Mouse (Mus musculus): ENCODE data around the gene Ccr10. TPM values are rescaled to one million over a fixed set of nuclear protein-coding genes. Genes with fewer than 3 reads are reported as not detected.

Gene Ccr10
- polyA plus RNA-seq, 1 experiment from 2014 or later: 0.24 TPM

GRCm38 (mm10) chr11:101184984-101185383 lies 9.7 kb upstream of the Ccr10 start:
- peaks cover 19% of the 10 kb centered on the region; the same call in 1 of the 2 replicates for H3K4me1 ChIP-seq (ENCODE audit: control insufficient read depth, insufficient read depth, low read length)
- 88% methylated on average over 12 of the region's 12 CpGs for WGBS
- H3K9me3 ChIP-seq (ENCODE audit: control insufficient read depth, low read length): no peaks in the 10 kb centered on the region
- H3K36me3 ChIP-seq (ENCODE audit: control insufficient read depth, insufficient read depth, low read length): peaks cover 6% of the 10 kb centered on the region; the same call in 1 of the 2 replicates
- H3K4me3 ChIP-seq (ENCODE audit: low read length): no peak overlapping the region
- H3K27me3 ChIP-seq (ENCODE audit: control insufficient read depth, insufficient read depth, low read length): no peaks in the 10 kb centered on the region; the same call in 1 of the 2 replicates
- no peak overlapping the region for H3K27ac ChIP-seq (ENCODE audit: low read depth, low read length)
- H3K9ac ChIP-seq (ENCODE audit: low read depth, low read length): no peak overlapping the region
- ATAC-seq (ENCODE audit: low FRiP score, low TSS enrichment): no peak
- H3K4me2 ChIP-seq (replicated peaks; ENCODE audit: low read depth, low read length): no peak overlapping the region

- H3K27ac ChIP-seq (ENCODE audit: low read depth, low read length): no peak overlapping the region
- WGBS: 77% methylated on average over 14 of the region's 14 CpGs
- peaks cover 8% of the 10 kb centered on the region for H3K27me3 ChIP-seq (ENCODE audit: control insufficient read depth, insufficient read depth, low read length)
- H3K9me3 ChIP-seq (ENCODE audit: control insufficient read depth, low read length): no peaks in the 10 kb centered on the region
- H3K36me3 ChIP-seq (ENCODE audit: control insufficient read depth, insufficient read depth, low read length): peaks cover 6% of the 10 kb centered on the region; the same call in 1 of the 2 replicates
- no peak overlapping the region for H3K9ac ChIP-seq (ENCODE audit: low read depth, low read length)
- H3K4me3 ChIP-seq (ENCODE audit: low read length): no peak overlapping the region
- no peak overlapping the region for H3K4me2 ChIP-seq (replicated peaks; ENCODE audit: low read depth, low read length)
- H3K4me1 ChIP-seq (ENCODE audit: control insufficient read depth, insufficient read depth, low read length): 0 out of 2 replicates have a peak, but pooled peaks cover under 1% of the 10 kb centered on the region
- ATAC-seq (ENCODE audit: low FRiP score, low TSS enrichment): no peak
These were observed 7.7 kb upstream of the Ccr10 start for GRCm38 (mm10) chr11:101182771-101183517.

- H3K27ac ChIP-seq (ENCODE audit: low read depth, low read length): no peak overlapping the region
- peaks cover 18% of the 10 kb centered on the region for H3K27me3 ChIP-seq (ENCODE audit: control insufficient read depth, insufficient read depth, low read length)
- no peak for ATAC-seq (ENCODE audit: low FRiP score, low TSS enrichment)
- no peak overlapping the region for H3K9ac ChIP-seq (ENCODE audit: low read depth, low read length)
- peaks cover 6% of the 10 kb centered on the region; the same call in 1 of the 2 replicates for H3K36me3 ChIP-seq (ENCODE audit: control insufficient read depth, insufficient read depth, low read length)
- no peak overlapping the region for H3K4me2 ChIP-seq (replicated peaks; ENCODE audit: low read depth, low read length)
- WGBS: 92% methylated on average over 11 of the region's 11 CpGs
- peaks cover 5% of the 10 kb centered on the region; the same call in 1 of the 2 replicates for H3K4me1 ChIP-seq (ENCODE audit: control insufficient read depth, insufficient read depth, low read length)
- no peak overlapping the region for H3K4me3 ChIP-seq (ENCODE audit: low read length)
- no peaks in the 10 kb centered on the region for H3K9me3 ChIP-seq (ENCODE audit: control insufficient read depth, low read length)
These were observed 6.7 kb upstream of the Ccr10 start for GRCm38 (mm10) chr11:101181961-101182360.

- ATAC-seq (ENCODE audit: low FRiP score, low TSS enrichment): no peak
- no peak overlapping the region for H3K4me2 ChIP-seq (replicated peaks; ENCODE audit: low read depth, low read length)
These were observed 5.8 kb upstream of the Ccr10 start for GRCm38 (mm10) chr11:101180846-101181740.

GRCm38 (mm10) chr11:101180261-101180660 lies 5.0 kb upstream of the Ccr10 start:
- Histone ChIP-seq H3K36me3 (ENCODE audit: control insufficient read depth, insufficient read depth, low read length) (no peaks in the 10 kb centered on the region; the same call in 1 of the 2 replicates), H3K27me3 (ENCODE audit: control insufficient read depth, insufficient read depth, low read length) (peaks cover 25% of the 10 kb centered on the region), H3K9me3 (ENCODE audit: control insufficient read depth, low read length) (no peaks in the 10 kb centered on the region), H3K4me2 (replicated peaks; ENCODE audit: low read depth, low read length) (no peak overlapping the region), H3K4me3 (ENCODE audit: low read length) (no peak overlapping the region), H3K27ac (ENCODE audit: low read depth, low read length) (no peak overlapping the region), H3K4me1 (ENCODE audit: control insufficient read depth, insufficient read depth, low read length) (peaks cover 16% of the 10 kb centered on the region), H3K9ac (ENCODE audit: low read depth, low read length) (no peak overlapping the region)
- ATAC-seq (ENCODE audit: low FRiP score, low TSS enrichment): no peak
- WGBS: 61% methylated on average over 17 of the region's 17 CpGs

More at GRCm38 (mm10) chr11:101180846-101181740, 5.8 kb upstream of the Ccr10 start:
- 45% methylated on average over 10 of the region's 10 CpGs for WGBS
- H3K4me1 ChIP-seq (ENCODE audit: control insufficient read depth, insufficient read depth, low read length): peaks cover 14% of the 10 kb centered on the region
- peaks cover 21% of the 10 kb centered on the region for H3K27me3 ChIP-seq (ENCODE audit: control insufficient read depth, insufficient read depth, low read length)
- H3K4me3 ChIP-seq (ENCODE audit: low read length): no peak overlapping the region
- H3K9ac ChIP-seq (ENCODE audit: low read depth, low read length): no peak overlapping the region
- no peaks in the 10 kb centered on the region for H3K9me3 ChIP-seq (ENCODE audit: control insufficient read depth, low read length)
- H3K27ac ChIP-seq (ENCODE audit: low read depth, low read length): no peak overlapping the region
- H3K36me3 ChIP-seq (ENCODE audit: control insufficient read depth, insufficient read depth, low read length): no peaks in the 10 kb centered on the region; the same call in 1 of the 2 replicates

GRCm38 (mm10) chr11:101179306-101179705 lies 4.1 kb upstream of the Ccr10 start:
- 82% methylated on average over 15 of the region's 15 CpGs for WGBS
- peaks cover 22% of the 10 kb centered on the region for H3K4me1 ChIP-seq (ENCODE audit: control insufficient read depth, insufficient read depth, low read length)
- peaks cover 31% of the 10 kb centered on the region for H3K27me3 ChIP-seq (ENCODE audit: control insufficient read depth, insufficient read depth, low read length)
- no peak overlapping the region for H3K4me3 ChIP-seq (ENCODE audit: low read length)
- H3K9ac ChIP-seq (ENCODE audit: low read depth, low read length): no peak overlapping the region
- no peak for ATAC-seq (ENCODE audit: low FRiP score, low TSS enrichment)
- no peaks in the 10 kb centered on the region; the same call in 1 of the 2 replicates for H3K36me3 ChIP-seq (ENCODE audit: control insufficient read depth, insufficient read depth, low read length)
- H3K9me3 ChIP-seq (ENCODE audit: control insufficient read depth, low read length): no peaks in the 10 kb centered on the region
- H3K27ac ChIP-seq (ENCODE audit: low read depth, low read length): no peak overlapping the region
- no peak overlapping the region for H3K4me2 ChIP-seq (replicated peaks; ENCODE audit: low read depth, low read length)

- peaks cover 31% of the 10 kb centered on the region for H3K27me3 ChIP-seq (ENCODE audit: control insufficient read depth, insufficient read depth, low read length)
- peaks cover 29% of the 10 kb centered on the region for H3K4me1 ChIP-seq (ENCODE audit: control insufficient read depth, insufficient read depth, low read length)
- 55% methylated on average over 36 of the region's 36 CpGs for WGBS
- no peak for ATAC-seq (ENCODE audit: low FRiP score, low TSS enrichment)
- H3K9me3 ChIP-seq (ENCODE audit: control insufficient read depth, low read length): no peaks in the 10 kb centered on the region
- no peaks in the 10 kb centered on the region for H3K36me3 ChIP-seq (ENCODE audit: control insufficient read depth, insufficient read depth, low read length)
- H3K4me2 ChIP-seq (replicated peaks; ENCODE audit: low read depth, low read length): 0 out of 2 replicates have a peak overlapping the region, but pooled peaks have one; percentile 8
- H3K9ac ChIP-seq (ENCODE audit: low read depth, low read length): no peak overlapping the region
- H3K27ac ChIP-seq (ENCODE audit: low read depth, low read length): no peak overlapping the region
- H3K4me3 ChIP-seq (ENCODE audit: low read length): no peak overlapping the region
These were observed 3.1 kb upstream of the Ccr10 start for GRCm38 (mm10) chr11:101178061-101179058.
